Comparison of ENCODE assay signal across 9 mouse cellular contexts in genomic region chr1:24869772-24870171, GRCm38 (mm10).
DNase-seq lines count a peak whose midpoint lies in the region; ATAC-seq and TF ChIP-seq lines count a peak whose summit lies in the region.
"Had no signal": no experiment of that assay in that cellular context is flagged by ENCODE, and none has a peak within 500 bp of the region (broad histone marks: within the 10 kb centered on the region; RNA-seq: fewer than 3 reads in every experiment).

No protein-coding gene starts in this region.

- no peak overlapping the region for H3K9ac ChIP-seq in midbrain, embryonic 11.5 days (ENCODE audit: low read length)
- H3K9ac ChIP-seq: liver, embryonic 13.5 days had no signal

- H3K9me3 ChIP-seq in midbrain, embryonic 11.5 days (ENCODE audit: control insufficient read depth, low read length), result no peaks in the 10 kb centered on the region
- no peaks in the 10 kb centered on the region for H3K9me3 ChIP-seq in midbrain, embryonic 10.5 days (replicated peaks)
- H3K9me3 ChIP-seq: liver, embryonic 13.5 days had no signal

- peak; percentile 83 for DNase-seq in midbrain, embryonic 11.5 days (ENCODE audit: low spot score, missing footprints)
- DNase-seq in midbrain, embryonic 10.5 days (ENCODE audit: low spot score), result no peak
- peak; percentile 3 to 22 for DNase-seq in frontal cortex, adult 2 months (ENCODE audit: extremely low spot score in 1 of 2, low spot score in 1 of 2)
- peak; percentile 38 to 39 for DNase-seq in left cerebral cortex, postnatal 10 days (ENCODE audit: extremely low spot score in 1 of 2, low spot score in 2 of 2)
- DNase-seq in right cerebral cortex, postnatal 14 days, result peak; percentile 11
- DNase-seq in adipocyte (ENCODE audit: low spot score), result no peak
- DNase-seq in gastrocnemius, adult 2 months, result no peak
- DNase-seq in lung, postnatal 10 days, result no peak
- DNase-seq: liver, embryonic 13.5 days had no signal

- no peaks in the 10 kb centered on the region for H3K27me3 ChIP-seq in midbrain, embryonic 11.5 days (ENCODE audit: control insufficient read depth, insufficient read depth, low read length)
- H3K27me3 ChIP-seq in midbrain, embryonic 10.5 days (ENCODE audit: low read depth, poor library complexity, severe bottlenecking), result no peaks in the 10 kb centered on the region
- H3K27me3 ChIP-seq: liver, embryonic 13.5 days had no signal

- no peak overlapping the region for H3K4me3 ChIP-seq in midbrain, embryonic 11.5 days (ENCODE audit: low read depth, low read length)
- no peak overlapping the region for H3K4me3 ChIP-seq in midbrain, embryonic 10.5 days
- H3K4me3 ChIP-seq in gastrocnemius, adult 2 months, result no peak overlapping the region
- H3K4me3 ChIP-seq: liver, embryonic 13.5 days had no signal

- no peak overlapping the region for H3K4me2 ChIP-seq in midbrain, embryonic 11.5 days
- H3K4me2 ChIP-seq: liver, embryonic 13.5 days had no signal

- ATAC-seq in midbrain, embryonic 11.5 days (ENCODE audit: low FRiP score), result peak; percentile 27; the same call in 1 of the 2 replicates

- H3K4me1 ChIP-seq in midbrain, embryonic 11.5 days (ENCODE audit: control insufficient read depth, insufficient read depth, low read length), result no peaks in the 10 kb centered on the region
- no peaks in the 10 kb centered on the region for H3K4me1 ChIP-seq in midbrain, embryonic 10.5 days
- H3K4me1 ChIP-seq: liver, embryonic 13.5 days had no signal

- intact Hi-C loops in left cerebral cortex, postnatal 10 days (cut with DNase I), result no loop called here
- intact Hi-C loops in gastrocnemius, adult 2 months (cut with DNase I), result no loop called here

- WGBS in midbrain, embryonic 11.5 days, result 92% methylated on average over 12 of the region's 12 CpGs
- 92% methylated on average over 12 of the region's 12 CpGs for WGBS in midbrain, embryonic 10.5 days

- no peak overlapping the region for H3K27ac ChIP-seq in midbrain, embryonic 11.5 days (ENCODE audit: low read depth, low read length)
- H3K27ac ChIP-seq in midbrain, embryonic 10.5 days (replicated peaks), result no peak overlapping the region
- H3K27ac ChIP-seq in gastrocnemius, adult 2 months, result no peak overlapping the region
- H3K27ac ChIP-seq: liver, embryonic 13.5 days had no signal

- no peaks in the 10 kb centered on the region for H3K36me3 ChIP-seq in midbrain, embryonic 11.5 days (ENCODE audit: control insufficient read depth, insufficient read depth, low read length)
- no peaks in the 10 kb centered on the region for H3K36me3 ChIP-seq in midbrain, embryonic 10.5 days
- H3K36me3 ChIP-seq: liver, embryonic 13.5 days had no signal

- no peak for TF ChIP-seq CTCF in gastrocnemius, adult 2 months (IDR thresholded peaks at IDR 0.05)

Comparison
In these comparisons a context has a peak if more than half of its experiments do, and no peak if none do; other contexts are left out.
1. DNase-seq: peak in midbrain, embryonic 11.5 days (single experiment), frontal cortex, adult 2 months (2 of 2), left cerebral cortex, postnatal 10 days (2 of 2) and right cerebral cortex, postnatal 14 days (single experiment); none in midbrain, embryonic 10.5 days (single experiment), adipocyte (single experiment), gastrocnemius, adult 2 months (single experiment) and lung, postnatal 10 days (single experiment).